Mouse (Mus musculus): ENCODE measurements around the gene Gast.

DNA sequence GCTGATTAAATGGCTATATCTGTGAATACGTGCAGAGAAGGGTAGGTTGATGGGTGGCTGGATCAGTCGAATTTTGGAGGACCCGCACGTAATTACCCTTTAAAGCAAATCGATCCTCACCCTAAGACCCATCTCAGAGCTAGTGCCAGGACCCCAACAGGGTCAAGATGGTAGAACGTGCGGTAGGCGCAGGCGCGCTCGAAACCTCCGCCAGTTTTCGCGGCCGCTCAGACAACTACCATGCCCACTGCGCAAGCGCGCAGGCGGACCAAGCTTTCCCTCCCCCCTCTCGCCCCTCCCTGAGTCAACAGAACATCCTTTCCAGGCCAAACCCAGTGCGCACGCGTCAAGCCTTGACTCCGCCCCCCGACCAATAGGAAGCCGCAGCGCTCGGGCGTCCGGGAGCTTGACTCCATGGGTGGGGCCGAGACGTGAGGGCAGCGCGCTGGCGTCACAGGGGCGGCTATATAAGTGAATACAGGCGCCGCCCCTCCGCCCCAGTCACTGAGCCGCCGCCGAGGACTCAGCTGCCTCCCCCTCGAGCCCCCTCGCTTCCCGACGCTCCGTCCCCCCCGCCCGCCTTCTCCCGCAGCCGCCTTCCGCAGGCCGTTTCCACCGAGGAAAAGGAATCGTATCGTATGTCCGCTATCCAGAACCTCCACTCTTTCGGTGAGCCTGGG, 14.6 kb upstream of the Gast start, which contains the start of gene Eif1:
- TF ChIP-seq POLR2A (IDR thresholded peaks at IDR 0.05; ENCODE audit: borderline replicate concordance, extremely low read depth, insufficient read depth, insufficient read length, poor library complexity, severe bottlenecking) (peak; percentile 89), CTCF (IDR thresholded peaks at IDR 0.05; ENCODE audit: borderline replicate concordance, extremely low read depth, insufficient read depth, insufficient read length) (no peak)
